Mouse (Mus musculus): ENCODE measurements around the gene Uchl4.

The Uchl4 gene

GRCm38 (mm10) chr9:64274919-64275318 is 39.9 kb downstream of the Uchl4 start:
- peak; percentile 53 for DNase-seq (ENCODE audit: low read depth)

GRCm38 (mm10) chr9:64277706-64278105 is 42.7 kb downstream of the Uchl4 start:
- peak; percentile 89 for DNase-seq (ENCODE audit: low read depth)

GRCm38 (mm10) chr9:64278665-64279310 is 43.8 kb downstream of the Uchl4 start:
- peak; percentile 45 for DNase-seq (ENCODE audit: low read depth)

- peak; percentile 97 for DNase-seq (ENCODE audit: low read depth)
Observed at GRCm38 (mm10) chr9:64281105-64281780, 46.2 kb downstream of the Uchl4 start, which contains the start of gene Tipin. Gene Tipin, plus strand, starts transcription at chr9:64281581.

GRCm38 (mm10) chr9:64281781-64282178 is 46.8 kb downstream of the Uchl4 start:
- DNase-seq (ENCODE audit: low read depth) = no peak

- DNase-seq (ENCODE audit: low read depth) = peak; percentile 45
Observed at GRCm38 (mm10) chr9:64282404-64282987, 47.5 kb downstream of the Uchl4 start.

Data from induced T-regulatory cell, adult 2 months (primary cell).